Mouse (Mus musculus) bone marrow macrophage, adult 2 months (primary cell): ENCODE data around the gene Strip2.

Experiments used
- CTCF ChIP-seq: IDR thresholded peaks from 2 replicates; pipeline ENCODE4 v1.5.1; 2012; ENCODE audit warnings: low read depth, mild to moderate bottlenecking, low read length, moderate library complexity
- POLR2A ChIP-seq: IDR thresholded peaks from 2 replicates; pipeline ENCODE4 v1.6.1; 2012; ENCODE audit warnings: mild to moderate bottlenecking, low read depth, low read length, borderline replicate concordance

DNA sequence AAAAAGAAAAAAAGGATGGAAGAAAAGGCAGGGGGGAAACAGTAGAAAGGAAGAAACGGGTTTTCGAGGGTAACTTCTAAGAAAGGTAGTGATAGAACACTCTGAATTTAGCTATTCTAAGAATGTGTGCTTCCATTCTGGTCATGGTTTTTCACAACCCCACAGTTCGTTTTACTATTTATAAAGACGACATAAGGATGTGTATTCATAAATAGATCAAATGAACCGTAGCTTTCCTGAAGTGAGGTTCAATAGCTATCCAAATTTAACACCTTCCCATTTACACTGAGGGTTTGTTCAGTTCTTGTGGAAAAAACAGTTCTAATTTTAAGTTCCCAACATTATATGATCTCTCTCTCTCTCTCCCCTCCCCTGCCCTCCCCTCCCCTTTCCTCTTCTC lies 56.5 kb downstream of the Strip2 start:
- TF ChIP-seq CTCF = no peak
- TF ChIP-seq POLR2A = no peak
